Mouse (Mus musculus): Measurements from ENCODE around the gene Clp1. TPM values are rescaled to one million over a fixed set of nuclear protein-coding genes. Genes with fewer than 3 reads are reported as not detected.

Gene Clp1
- total and polyA plus RNA-seq, 3 experiments, result 27.1 to 29.8 TPM; not detected in 1

DNA sequence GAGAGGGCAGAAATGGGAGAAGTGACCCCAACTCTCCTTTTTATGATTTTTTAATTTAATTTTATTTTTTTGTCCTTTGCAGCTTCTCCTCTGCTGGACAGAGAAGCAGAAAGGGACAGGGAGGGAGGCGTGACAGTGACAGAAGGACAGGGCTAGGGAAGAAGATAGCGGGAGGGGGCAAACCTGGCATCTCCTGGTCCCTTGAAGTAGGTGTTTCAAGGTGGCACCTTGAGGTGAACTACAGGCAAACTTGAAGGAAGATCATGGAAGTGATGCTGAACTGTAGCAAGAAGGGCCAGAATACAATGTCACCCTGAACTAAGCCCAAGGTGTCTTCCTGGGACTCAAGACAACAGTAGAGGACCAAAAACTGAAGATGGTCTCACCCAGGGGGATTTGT, 7.8 kb upstream of the Clp1 start:
- DNase-seq (ENCODE audit: low read depth, low spot score), result no peak
- peaks cover 0 to 10% of the 10 kb centered on the region in 2 experiments; a peak in 1 of 4 replicates for H3K4me1 ChIP-seq (ENCODE audit: control insufficient read depth in 1 of 2, insufficient read depth in 2 of 2, low read length in 2 of 2)
- H3K79me2 ChIP-seq (ENCODE audit: control insufficient read depth, insufficient read depth, low read length, poor library complexity), result no peaks in the 10 kb centered on the region
- H3K9ac ChIP-seq (ENCODE audit: control insufficient read depth, low read depth, low read length, poor library complexity, severe bottlenecking), result no peak overlapping the region
- no peak overlapping the region for H3K27ac ChIP-seq (ENCODE audit: control insufficient read depth, low read depth, low read length)
- H3K9me3 ChIP-seq (replicated peaks; ENCODE audit: insufficient read depth, low read length), result no peaks in the 10 kb centered on the region
- no peaks in the 10 kb centered on the region for H3K27me3 ChIP-seq (ENCODE audit: control insufficient read depth in 1 of 2, insufficient read depth in 2 of 2, low read length in 2 of 2)
- H3K4me3 ChIP-seq (ENCODE audit: control insufficient read depth in 1 of 2, insufficient read depth in 1 of 2, low read depth in 2 of 2, low read length in 2 of 2), result no peak overlapping the region
- H3K36me3 ChIP-seq (ENCODE audit: control insufficient read depth in 1 of 2, insufficient read depth in 2 of 2, low read length in 2 of 2), result no peaks in the 10 kb centered on the region
- no peak for TF ChIP-seq ZMIZ1 (IDR thresholded peaks at IDR 0.05; ENCODE audit: low read depth, low read length)
- no peak for TF ChIP-seq USF2 (IDR thresholded peaks at IDR 0.05; ENCODE audit: borderline replicate concordance in 1 of 2, insufficient read depth in 1 of 2, low read depth in 1 of 2, low read length in 2 of 2)
- TF ChIP-seq USF1 (IDR thresholded peaks at IDR 0.05; ENCODE audit: low read depth, low read length), result no peak
- TF ChIP-seq MYC (IDR thresholded peaks at IDR 0.05; ENCODE audit: low read depth, low read length), result no peak
- no peak for TF ChIP-seq MAX (IDR thresholded peaks at IDR 0.05; ENCODE audit: low read length)
- no peak for TF ChIP-seq MYB (IDR thresholded peaks at IDR 0.05; ENCODE audit: low read depth, low read length)
- no peak for TF ChIP-seq MXI1 (IDR thresholded peaks at IDR 0.05; ENCODE audit: low read depth, low read length)
- no peak for TF ChIP-seq ZNF384 (IDR thresholded peaks at IDR 0.05; ENCODE audit: low read depth, low read length)
- TF ChIP-seq EP300 (IDR thresholded peaks at IDR 0.05; ENCODE audit: low read depth in 1 of 2, low read length in 2 of 2), result no peak
- no peak for TF ChIP-seq HCFC1 (IDR thresholded peaks at IDR 0.05; ENCODE audit: low read depth, low read length)
- no peak for TF ChIP-seq POLR2AphosphoS5 (IDR thresholded peaks at IDR 0.05; ENCODE audit: borderline replicate concordance, low read depth, low read length)
- TF ChIP-seq RAD21 (IDR thresholded peaks at IDR 0.05; ENCODE audit: low read depth, low read length), result no peak
- no peak for TF ChIP-seq GATA1 (IDR thresholded peaks at IDR 0.05; ENCODE audit: low read depth, low read length)
- TF ChIP-seq TBP (IDR thresholded peaks at IDR 0.05; ENCODE audit: low read depth, low read length), result no peak
- no peak for TF ChIP-seq NRF1 (IDR thresholded peaks at IDR 0.05; ENCODE audit: insufficient read depth, low read depth, low read length, poor library complexity, severe bottlenecking)
- TF ChIP-seq CHD1 (IDR thresholded peaks at IDR 0.05; ENCODE audit: low read depth, low read length), result no peak
- no peak for TF ChIP-seq CTCF (IDR thresholded peaks at IDR 0.05 in 2 of 3, conservative IDR thresholded peaks at IDR 0.05 in 1 of 3; ENCODE audit: control insufficient read depth in 1 of 3, insufficient read depth in 1 of 3, low read depth in 2 of 3, low read length in 3 of 3, poor library complexity in 1 of 3, severe bottlenecking in 1 of 3)
- TF ChIP-seq KAT2A (conservative IDR thresholded peaks at IDR 0.05; ENCODE audit: low read depth, low read length), result no peak
- TF ChIP-seq POLR2A (IDR thresholded peaks at IDR 0.05; ENCODE audit: control insufficient read depth in 1 of 2, insufficient read depth in 1 of 2, low read depth in 1 of 2, low read length in 2 of 2, poor library complexity in 1 of 2), result no peak

DNA sequence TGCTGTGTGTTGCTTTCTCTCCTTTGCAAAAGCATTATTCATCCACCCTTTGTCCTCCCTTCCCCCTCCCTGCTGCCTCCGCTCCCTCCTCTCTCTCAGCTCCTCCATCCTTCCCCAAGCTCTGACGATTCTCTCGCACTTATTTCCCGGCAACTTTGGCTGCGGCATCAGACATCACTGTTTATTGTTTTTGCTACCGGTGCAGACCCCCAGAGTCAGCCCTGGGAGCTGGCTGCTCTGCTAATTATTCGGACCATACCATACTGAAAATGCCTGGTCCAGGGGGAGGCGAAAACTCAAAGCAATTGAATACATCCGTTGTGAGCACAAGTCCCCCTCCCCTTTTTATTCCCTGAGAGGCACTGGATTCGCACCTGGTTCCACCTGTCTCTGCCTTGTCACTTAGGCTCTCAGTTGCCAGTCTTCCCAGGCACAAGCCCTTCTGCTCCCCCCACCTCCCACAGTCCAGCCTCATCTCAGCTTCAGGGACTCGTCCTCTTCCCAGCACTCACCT, 7.3 kb upstream of the Clp1 start:
- Histone ChIP-seq H3K4me3 (ENCODE audit: control insufficient read depth in 1 of 2, insufficient read depth in 1 of 2, low read depth in 2 of 2, low read length in 2 of 2) (no peak overlapping the region), H3K9ac (ENCODE audit: control insufficient read depth, low read depth, low read length, poor library complexity, severe bottlenecking) (no peak overlapping the region), H3K4me1 (ENCODE audit: control insufficient read depth in 1 of 2, insufficient read depth in 2 of 2, low read length in 2 of 2) (peaks cover 0 to 10% of the 10 kb centered on the region in 2 experiments; a peak in 1 of 4 replicates), H3K27me3 (ENCODE audit: control insufficient read depth in 1 of 2, insufficient read depth in 2 of 2, low read length in 2 of 2) (no peaks in the 10 kb centered on the region), H3K27ac (ENCODE audit: control insufficient read depth, low read depth, low read length) (no peak overlapping the region), H3K36me3 (ENCODE audit: control insufficient read depth in 1 of 2, insufficient read depth in 2 of 2, low read length in 2 of 2) (no peaks in the 10 kb centered on the region), H3K79me2 (ENCODE audit: control insufficient read depth, insufficient read depth, low read length, poor library complexity) (no peaks in the 10 kb centered on the region), H3K9me3 (replicated peaks; ENCODE audit: insufficient read depth, low read length) (no peaks in the 10 kb centered on the region)
- DNase-seq (ENCODE audit: low read depth, low spot score), result no peak
- TF ChIP-seq SIN3A (IDR thresholded peaks at IDR 0.05; ENCODE audit: low read length) (no peak), NRF1 (IDR thresholded peaks at IDR 0.05; ENCODE audit: insufficient read depth, low read depth, low read length, poor library complexity, severe bottlenecking) (no peak)
